Mouse (Mus musculus) spleen, adult 2 months (tissue): Measurements from ENCODE around the gene Foxs1.

ENCODE experiments used
- CTCF ChIP-seq: fragments of 200-500 bp; IDR thresholded peaks from 2 replicates; pipeline ENCODE4 v1.5.1; 2011; ENCODE audit warnings: mild to moderate bottlenecking, inconsistent platforms; ENCODE audit not compliant: insufficient read depth, insufficient read length, insufficient replicate concordance; ENCODE audit errors: extremely low read depth
- POLR2A ChIP-seq: fragments of 200-500 bp; IDR thresholded peaks from 2 replicates; pipeline ENCODE4 v1.6.1; 2011; ENCODE audit warnings: low read depth, low read length, inconsistent platforms

DNA sequence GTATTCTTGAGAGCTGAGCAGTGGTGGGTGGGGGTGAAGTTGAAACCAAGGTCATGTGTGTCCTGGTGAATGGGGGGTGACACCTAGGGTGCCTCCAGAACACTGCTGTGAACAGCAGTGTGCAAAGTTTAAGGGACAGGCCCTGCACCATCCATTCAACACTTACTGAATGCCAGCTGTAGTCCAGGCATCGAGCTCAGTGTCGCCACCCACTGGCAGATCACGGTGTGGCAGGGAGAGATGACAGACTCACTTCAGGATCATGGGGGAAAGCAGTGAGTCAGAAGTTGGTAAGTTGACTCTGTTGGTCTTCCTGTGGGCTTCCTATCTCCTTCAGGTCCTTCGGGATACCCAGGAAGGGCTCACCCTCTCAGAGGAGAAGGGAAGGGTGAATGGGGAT, 6.8 kb upstream of the Foxs1 start:
- TF ChIP-seq CTCF (peak; percentile 65; the same call in 1 of the 2 replicates), POLR2A (no peak)
